Mouse (Mus musculus) embryonic fibroblast, embryonic 13.5 days (primary cell): ENCODE data around the gene Zfp280c.

Experiments
- CTCF ChIP-seq: IDR thresholded peaks from 2 replicates; pipeline ENCODE4 v1.5.1; 2011; ENCODE audit warnings: mild to moderate bottlenecking, control low read depth, low read length, moderate library complexity, borderline replicate concordance; ENCODE audit not compliant: insufficient read depth
- POLR2A ChIP-seq: IDR thresholded peaks from 2 replicates; pipeline ENCODE4 v1.6.1; 2011; ENCODE audit warnings: low read depth, mild to moderate bottlenecking, control low read depth, low read length, moderate library complexity

GRCm38 (mm10) chrX:48583332-48583731, 11.0 kb downstream of the Zfp280c start:
- TF ChIP-seq CTCF (no peak), POLR2A (no peak)
